Mouse (Mus musculus): Measurements from ENCODE around the gene Gpnmb.

The Gpnmb gene

GRCm38 (mm10) chr6:49031230-49031629 lies 5.1 kb upstream of the Gpnmb start:
- DNase-seq (ENCODE audit: low spot score in 2 of 2) = no peak

- DNase-seq (ENCODE audit: low spot score in 2 of 2) = no peak
Observed at GRCm38 (mm10) chr6:49032783-49033182, 3.6 kb upstream of the Gpnmb start.

DNA sequence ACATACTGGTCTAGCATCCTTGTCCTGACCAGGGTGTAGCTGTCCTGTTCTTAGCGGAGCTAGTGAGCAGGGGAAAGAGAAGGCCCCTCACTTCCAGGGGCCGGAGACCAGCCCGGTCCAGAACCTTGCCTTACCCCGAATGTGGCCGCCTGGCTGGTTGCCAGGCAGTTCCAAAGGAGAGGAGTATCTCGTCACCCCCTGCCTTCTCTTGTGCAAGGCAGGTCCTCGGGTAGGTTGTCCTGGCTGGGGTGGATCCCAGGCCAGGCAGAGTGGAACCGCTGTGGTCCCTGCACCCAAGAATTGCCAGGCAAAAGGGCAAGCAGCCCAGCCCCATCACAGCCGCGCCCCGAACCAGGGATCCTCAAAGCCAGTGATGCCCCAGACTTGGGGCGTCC lies 919 bp downstream of the Gpnmb start:
- DNase-seq (ENCODE audit: low spot score in 2 of 2) = no peak

GRCm38 (mm10) chr6:49039470-49040180 lies 3.3 kb downstream of the Gpnmb start:
- peak; percentile 33 to 58 for DNase-seq (ENCODE audit: low spot score in 2 of 2)

DNA sequence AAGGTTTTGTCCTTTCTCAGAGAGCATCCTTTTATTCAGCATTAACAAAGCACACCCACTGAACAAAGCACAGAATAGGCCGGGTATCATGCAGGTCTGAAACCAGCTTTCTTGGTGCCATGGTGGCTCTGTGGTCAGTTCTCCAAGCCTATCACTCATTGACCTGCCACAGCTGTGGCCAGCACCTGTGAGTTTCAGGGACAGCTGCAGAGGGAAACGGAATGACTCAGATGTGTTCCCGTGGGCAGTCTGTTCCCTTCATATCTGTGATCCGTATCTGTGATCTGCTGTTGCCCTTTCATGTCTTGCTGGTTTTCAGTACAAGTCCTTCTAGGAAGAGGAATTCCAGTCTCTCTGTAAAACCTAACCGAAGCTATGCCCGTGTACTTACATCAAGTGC lies 10.2 kb downstream of the Gpnmb start:
- DNase-seq (ENCODE audit: low spot score in 2 of 2) = no peak

DNA sequence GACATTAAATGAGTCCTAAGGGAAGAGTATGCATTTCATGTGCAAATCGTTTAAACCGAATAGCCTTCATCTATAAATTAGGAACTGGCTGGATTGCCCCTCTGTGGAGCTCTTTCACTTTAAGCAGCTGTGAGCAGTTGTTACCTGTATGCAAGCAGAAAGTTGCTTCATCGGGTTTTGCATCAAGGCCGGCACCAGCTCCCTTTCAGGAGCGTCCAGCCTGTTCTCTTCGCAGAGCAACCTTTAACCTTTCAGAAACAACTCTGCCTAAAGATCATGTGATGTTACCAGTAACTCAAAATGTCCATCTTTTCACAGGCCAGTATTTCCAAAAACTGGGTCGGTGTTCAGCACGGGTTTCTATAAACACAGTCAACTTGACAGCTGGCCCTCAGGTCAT lies 10.6 kb downstream of the Gpnmb start:
- no peak for DNase-seq (ENCODE audit: low spot score in 2 of 2)

GRCm38 (mm10) chr6:49047848-49048247 lies 11.5 kb downstream of the Gpnmb start:
- no peak for DNase-seq (ENCODE audit: low spot score in 2 of 2)

- DNase-seq (ENCODE audit: low spot score in 2 of 2) = no peak
Observed at GRCm38 (mm10) chr6:49048395-49048794, 12.0 kb downstream of the Gpnmb start.

- DNase-seq (ENCODE audit: low spot score in 2 of 2) = no peak
Observed at GRCm38 (mm10) chr6:49050677-49051410, 14.5 kb downstream of the Gpnmb start.

DNA sequence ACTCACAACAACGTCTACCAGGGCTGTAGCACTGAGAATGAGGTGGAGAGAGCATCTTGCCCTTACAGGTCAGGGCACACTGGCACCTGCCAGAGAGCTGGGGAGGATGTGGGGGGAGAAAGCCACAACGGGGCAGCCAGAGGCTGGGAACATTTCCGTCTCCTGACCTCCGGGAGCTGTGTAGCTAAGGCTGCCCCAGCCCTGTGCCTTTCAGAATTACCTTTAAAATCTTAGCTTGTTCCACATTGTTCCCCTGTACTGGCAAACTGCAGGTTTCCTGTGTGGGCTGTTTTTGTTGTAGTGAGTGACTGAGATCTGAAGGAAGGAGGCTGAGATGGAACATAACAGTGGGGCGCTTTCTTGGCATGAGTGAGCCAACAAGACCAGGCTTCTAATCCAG lies 15.8 kb downstream of the Gpnmb start:
- DNase-seq (ENCODE audit: low spot score in 2 of 2) = no peak

DNA sequence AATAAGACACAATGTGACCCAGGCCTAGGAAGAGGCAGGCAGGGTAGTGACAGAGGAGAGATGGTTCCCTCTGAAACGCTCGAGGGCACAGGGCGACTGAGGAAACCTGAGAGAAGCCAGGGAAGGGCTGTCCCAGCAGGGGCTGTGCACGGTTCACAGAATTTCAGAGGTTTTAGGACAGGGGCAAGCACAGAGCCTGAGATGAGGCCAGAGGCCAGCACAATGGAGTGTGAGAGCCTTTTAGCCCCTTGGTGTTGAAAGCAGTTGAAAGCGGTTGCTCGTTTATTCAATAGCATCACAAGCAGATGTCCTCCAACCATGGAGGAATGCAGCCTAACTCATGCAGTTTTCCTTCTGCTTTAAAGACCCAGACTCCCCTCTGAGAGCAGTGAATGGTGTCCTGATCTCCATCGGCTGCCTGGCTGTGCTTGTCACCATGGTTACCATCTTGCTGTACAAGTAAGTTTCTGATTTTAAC lies 18.9 kb downstream of the Gpnmb start:
- no peak for DNase-seq (ENCODE audit: low spot score in 2 of 2)

GRCm38 (mm10) chr6:49056009-49056408 lies 19.7 kb downstream of the Gpnmb start:
- no peak for DNase-seq (ENCODE audit: low spot score in 2 of 2)

GRCm38 (mm10) chr6:49057053-49058021 lies 21.0 kb downstream of the Gpnmb start:
- DNase-seq (ENCODE audit: low spot score in 2 of 2) = peak; percentile 43 to 65

GRCm38 (mm10) chr6:49068361-49068760 lies 32.0 kb downstream of the Gpnmb start:
- DNase-seq (ENCODE audit: low spot score in 2 of 2) = no peak

DNA sequence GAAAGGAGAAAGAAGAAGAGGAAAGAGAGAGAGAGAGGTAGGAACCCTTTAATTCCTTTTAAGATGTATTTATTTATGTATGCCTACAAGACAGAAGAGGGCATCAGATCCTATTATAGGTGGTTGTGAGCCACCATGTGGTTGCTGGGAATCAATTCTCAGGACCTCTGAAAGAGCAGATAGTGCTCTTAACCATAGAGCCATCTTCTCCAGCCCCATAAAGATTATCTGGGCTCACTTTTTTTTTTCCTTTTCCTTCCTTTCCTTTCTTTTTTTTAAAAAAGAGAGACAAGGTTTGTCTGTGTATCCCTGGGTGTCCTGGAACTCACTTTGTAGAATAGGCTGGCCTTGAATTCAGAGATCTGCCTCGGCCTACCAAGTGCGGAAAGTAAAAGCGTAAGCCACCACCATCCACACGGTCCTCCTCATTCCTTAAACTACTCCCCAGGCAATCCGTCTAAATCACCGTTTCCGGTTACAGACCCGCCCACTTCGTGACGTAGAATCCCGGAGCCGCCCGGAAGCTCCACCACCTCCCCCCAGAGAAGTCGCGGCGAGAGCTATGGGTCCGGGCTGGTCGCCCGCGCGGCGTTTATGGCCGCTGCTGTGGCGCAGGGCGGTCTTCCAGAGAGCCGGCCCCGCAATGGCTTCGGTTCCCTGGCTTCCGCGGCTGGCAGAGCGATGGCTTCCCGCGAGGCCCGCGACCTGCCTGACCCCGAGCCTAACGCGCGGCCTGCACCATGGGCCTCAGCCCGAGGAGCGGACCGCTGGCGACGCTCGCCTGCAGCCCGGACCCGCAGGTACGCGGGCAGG lies 37.2 kb downstream of the Gpnmb start, which contains the start of gene Malsu1:
Gene Malsu1 (plus strand): TSS at position 492 of the 813 bp plus-strand sequence.
- peak; percentile 87 to 89 for DNase-seq (ENCODE audit: low spot score in 2 of 2)

- no peak for DNase-seq (ENCODE audit: low spot score in 2 of 2)
Observed at GRCm38 (mm10) chr6:49074117-49074490, 37.8 kb downstream of the Gpnmb start.

DNA sequence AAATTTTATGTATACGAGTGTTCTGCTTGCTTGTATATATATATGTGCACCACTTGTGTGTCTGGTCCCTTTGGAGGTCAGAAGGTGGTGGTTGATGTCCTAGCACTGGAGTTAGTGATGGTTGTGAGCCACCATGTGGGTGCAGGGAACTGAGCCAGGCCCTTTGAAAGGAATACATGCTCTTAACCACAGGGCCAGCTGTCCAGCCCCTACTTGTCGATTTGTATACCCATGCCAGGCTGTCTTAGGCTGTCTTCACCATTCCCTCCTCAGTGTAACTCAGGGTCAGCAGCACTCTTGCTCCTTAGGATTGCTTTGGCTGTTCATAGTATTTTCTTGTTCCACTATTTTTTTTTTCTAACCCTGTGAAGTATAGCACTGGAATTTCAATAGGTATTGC lies 41.5 kb downstream of the Gpnmb start:
- no peak for DNase-seq (ENCODE audit: low spot score in 2 of 2)

DNA sequence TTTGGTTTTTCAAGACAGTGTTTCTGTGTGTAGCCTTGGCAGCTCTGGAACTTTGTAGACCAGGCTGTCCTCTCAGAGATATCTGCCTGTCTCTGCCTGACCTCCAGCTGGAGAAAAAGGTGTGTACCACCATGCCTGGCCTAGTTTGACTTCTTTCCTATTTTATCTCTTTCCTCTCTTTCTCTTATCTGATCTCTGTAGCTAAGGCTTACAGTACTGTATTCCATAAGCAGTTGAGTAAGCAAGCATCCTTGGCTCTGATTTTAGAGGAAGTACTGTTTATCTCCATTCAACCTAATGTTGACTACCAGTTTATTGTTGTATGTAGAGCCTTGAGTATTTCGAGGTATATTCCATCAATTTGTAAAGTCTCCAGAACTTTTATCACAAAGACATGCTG lies 43.0 kb downstream of the Gpnmb start:
- no peak for DNase-seq (ENCODE audit: low spot score in 2 of 2)

- DNase-seq (ENCODE audit: low spot score in 2 of 2) = no peak
Observed at GRCm38 (mm10) chr6:49083008-49083407, 46.7 kb downstream of the Gpnmb start.

DNA sequence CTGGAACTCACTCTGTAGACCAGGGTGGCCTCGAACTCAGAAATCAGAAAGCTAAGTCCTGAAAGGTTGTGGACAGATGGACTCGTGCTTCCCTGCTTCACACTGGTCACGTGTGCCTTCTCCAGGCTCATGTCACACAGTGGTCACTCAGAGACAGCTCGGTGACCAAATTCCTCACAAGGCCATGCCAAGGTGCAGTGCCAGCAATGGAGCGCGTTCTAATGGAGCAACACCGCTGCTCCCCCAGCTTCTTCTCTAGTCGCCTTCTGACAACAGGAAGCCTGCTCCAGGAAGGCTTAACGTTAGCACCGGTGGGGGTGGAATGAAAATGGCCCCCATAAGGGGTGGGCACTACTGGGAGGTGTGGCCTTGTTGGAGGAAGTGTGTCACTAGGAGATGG lies 58.6 kb downstream of the Gpnmb start:
- DNase-seq (ENCODE audit: low spot score in 2 of 2) = no peak

- no peak for DNase-seq (ENCODE audit: low spot score in 2 of 2)
Observed at GRCm38 (mm10) chr6:49096421-49096820, 60.1 kb downstream of the Gpnmb start.

Measured in natural killer cell, adult 2 months (primary cell).